Mouse (Mus musculus) v-Abl transformed pro-B cells (cell line): Measurements from ENCODE around the gene Gm21870.
"Not testable (repeated sequence)": the region's sequence is repeated elsewhere in the genome, so short reads cannot be mapped to it uniquely, and the experiment has no call there.

Experiments
- in situ Hi-C, 2 experiments: fragments of 400-800 bp; cut with MboI; formaldehyde crosslinking; loops; one replicate each; pipeline ENCODE4 v1.15.1; 2025; ENCODE audit not compliant: unreplicated experiment in 2 of 2

The Gm21870 gene

DNA sequence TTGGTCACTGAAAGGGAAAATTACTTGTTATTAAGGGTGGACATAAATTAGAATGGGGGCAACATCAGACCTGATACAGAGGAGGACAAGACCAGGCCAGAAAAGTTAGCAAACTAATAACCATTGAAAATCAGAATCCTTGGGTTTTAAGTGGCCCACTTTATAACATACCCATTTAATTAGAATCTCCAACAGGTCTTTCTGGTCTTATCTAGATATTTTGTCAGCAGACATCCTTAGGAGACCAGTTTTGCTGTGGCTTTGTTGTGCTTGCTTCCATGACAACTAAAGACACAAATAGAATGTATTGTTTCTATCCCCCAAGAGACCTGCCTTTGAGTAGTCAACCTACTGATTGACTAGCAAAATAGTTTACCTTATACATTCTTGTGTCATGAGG, at the start of gene Gm21870:
Gene Gm21870 (minus strand): TSS at position 101 of the 400 bp plus-strand sequence.
- in situ Hi-C loops: not testable (repeated sequence)

DNA sequence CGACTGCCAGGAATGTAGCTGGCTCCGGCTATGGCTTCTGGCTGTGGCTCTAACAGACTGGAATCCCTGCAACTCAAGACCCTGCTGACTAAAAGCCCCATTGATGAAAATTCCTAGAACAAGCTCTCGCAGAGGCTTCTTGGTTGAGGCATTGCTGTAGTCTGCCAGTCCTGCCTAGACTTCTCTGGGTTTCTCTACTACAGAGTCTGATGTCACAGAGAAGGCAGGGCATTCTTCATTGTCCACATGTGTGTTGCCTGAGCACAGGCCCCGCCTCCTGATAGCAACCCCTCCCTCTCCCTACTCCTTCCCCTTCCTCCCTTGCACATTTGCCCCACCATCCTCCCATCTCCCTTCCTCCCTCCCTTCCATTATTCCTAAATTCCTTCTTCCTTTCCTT, 30.2 kb downstream of the Gm21870 start, which contains the start of gene Btbd35f6:
Gene Btbd35f6 (minus strand): TSS at position 101 of the 400 bp plus-strand sequence.
- in situ Hi-C loops: not testable (repeated sequence)
